Mouse (Mus musculus): ENCODE data around the gene Gm11563. TPM values are rescaled to one million over a fixed set of nuclear protein-coding genes. Genes with fewer than 3 reads are reported as not detected.

The Gm11563 gene
- polyA plus RNA-seq (2017; shearing (Covaris generic)): not detected

GRCm38 (mm10) chr11:99658467-99659010 is at the start of gene Gm11563:
Gm11563 (minus strand) TSS chr11:99658960.

GRCm38 (mm10) chr11:99690463-99690862 is 31.7 kb upstream of the Gm11563 start, which contains the start of gene Gm14190:
Gm14190 (minus strand) TSS chr11:99690740.

GRCm38 (mm10) chr11:99665860-99666259 is 7.1 kb upstream of the Gm11563 start, which contains the start of gene Krtap4-6:
Krtap4-6 (minus strand) TSS chr11:99665960.

GRCm38 (mm10) chr11:99650136-99650535 is 8.6 kb downstream of the Gm11563 start, which contains the start of gene Gm11555:
Gm11555 (minus strand) TSS chr11:99650236.

GRCm38 (mm10) chr11:99643635-99644139 is 15.1 kb downstream of the Gm11563 start, which contains the start of gene Krtap4-7:
Krtap4-7 (minus strand) TSS chr11:99644089.

GRCm38 (mm10) chr11:99634653-99635134 is 24.1 kb downstream of the Gm11563 start, which contains the start of gene Krtap4-2:
Krtap4-2 (minus strand) TSS chr11:99635084.

GRCm38 (mm10) chr11:99628138-99628537 is 30.6 kb downstream of the Gm11563 start, which contains the start of gene Krtap4-1:
Krtap4-1 (minus strand) TSS chr11:99628238.

GRCm38 (mm10) chr11:99620335-99620734 is 38.4 kb downstream of the Gm11563 start, which contains the start of gene Gm11562:
Gm11562 (minus strand) TSS chr11:99620435.

GRCm38 (mm10) chr11:99614796-99615363 is 43.9 kb downstream of the Gm11563 start, which contains the start of gene Krtap2-4:
Krtap2-4 (minus strand) TSS chr11:99614846.

GRCm38 (mm10) chr11:99610089-99610488 is 48.7 kb downstream of the Gm11563 start, which contains the start of gene Gm11937:
Gm11937 (minus strand) TSS chr11:99610189.

Other genes with a start within 250 kb of the Gm11563 start
- gene Krt12, start 236.7 kb downstream of the Gm11563 start, polyA plus RNA-seq (2017; shearing (Covaris generic)): not detected
- 0.26 TPM for gene Krt20, start 220.8 kb downstream of the Gm11563 start, polyA plus RNA-seq (2017; shearing (Covaris generic))
- not detected for gene Krt23, start 165.8 kb downstream of the Gm11563 start, polyA plus RNA-seq (2017; shearing (Covaris generic))
- gene Krt39, start 137.6 kb downstream of the Gm11563 start, polyA plus RNA-seq (2017; shearing (Covaris generic)): not detected
- not detected for gene Krt40, start 115.8 kb downstream of the Gm11563 start, polyA plus RNA-seq (2017; shearing (Covaris generic))
- not detected for gene Krtap3-3, start 108.1 kb downstream of the Gm11563 start, polyA plus RNA-seq (2017; shearing (Covaris generic))
- gene Krtap3-2, start 102.1 kb downstream of the Gm11563 start, polyA plus RNA-seq (2017; shearing (Covaris generic)): 0.74 TPM
- gene Gm11939, start 99.5 kb downstream of the Gm11563 start, polyA plus RNA-seq (2017; shearing (Covaris generic)): not detected
- not detected for gene Krtap3-1, start 92.3 kb downstream of the Gm11563 start, polyA plus RNA-seq (2017; shearing (Covaris generic))
- not detected for gene Krtap1-5, start 77.9 kb downstream of the Gm11563 start, polyA plus RNA-seq (2017; shearing (Covaris generic))
- gene Krtap1-4, start 75.3 kb downstream of the Gm11563 start, polyA plus RNA-seq (2017; shearing (Covaris generic)): 0.90 TPM
- not detected for gene Krtap1-3, start 67.6 kb downstream of the Gm11563 start, polyA plus RNA-seq (2017; shearing (Covaris generic))
- gene Krtap9-3, start 60.9 kb downstream of the Gm11563 start, polyA plus RNA-seq (2017; shearing (Covaris generic)): not detected
- not detected for gene Gm11938, start 55.7 kb downstream of the Gm11563 start, polyA plus RNA-seq (2017; shearing (Covaris generic))
- not detected for gene Gm11937, start 48.8 kb downstream of the Gm11563 start, polyA plus RNA-seq (2017; shearing (Covaris generic))
- not detected for gene Krtap2-4, start 44.1 kb downstream of the Gm11563 start, polyA plus RNA-seq (2017; shearing (Covaris generic))
- not detected for gene Gm11562, start 38.5 kb downstream of the Gm11563 start, polyA plus RNA-seq (2017; shearing (Covaris generic))
- gene Krtap4-1, start 30.7 kb downstream of the Gm11563 start, polyA plus RNA-seq (2017; shearing (Covaris generic)): not detected
- gene Krtap4-2, start 23.9 kb downstream of the Gm11563 start, polyA plus RNA-seq (2017; shearing (Covaris generic)): not detected
- gene Krtap4-7, start 14.9 kb downstream of the Gm11563 start, polyA plus RNA-seq (2017; shearing (Covaris generic)): not detected
- not detected for gene Gm11555, start 8.7 kb downstream of the Gm11563 start, polyA plus RNA-seq (2017; shearing (Covaris generic))
- gene Krtap4-6, start 7.0 kb upstream of the Gm11563 start, polyA plus RNA-seq (2017; shearing (Covaris generic)): not detected
- not detected for gene Gm14190, start 31.8 kb upstream of the Gm11563 start, polyA plus RNA-seq (2017; shearing (Covaris generic))
- gene Gm14180, start 75.3 kb upstream of the Gm11563 start, polyA plus RNA-seq (2017; shearing (Covaris generic)): not detected
- gene Gm11595, start 114.0 kb upstream of the Gm11563 start, polyA plus RNA-seq (2017; shearing (Covaris generic)): not detected
- gene Krtap4-8, start 121.7 kb upstream of the Gm11563 start, polyA plus RNA-seq (2017; shearing (Covaris generic)): not detected
- not detected for gene Krtap4-9, start 126.2 kb upstream of the Gm11563 start, polyA plus RNA-seq (2017; shearing (Covaris generic))
- not detected for gene Gm11596, start 134.5 kb upstream of the Gm11563 start, polyA plus RNA-seq (2017; shearing (Covaris generic))
- not detected for gene Gm11569, start 140.0 kb upstream of the Gm11563 start, polyA plus RNA-seq (2017; shearing (Covaris generic))
- gene Gm11554, start 145.5 kb upstream of the Gm11563 start, polyA plus RNA-seq (2017; shearing (Covaris generic)): not detected
- gene Krtap4-13, start 150.9 kb upstream of the Gm11563 start, polyA plus RNA-seq (2017; shearing (Covaris generic)): not detected
- gene Gm11564, start 156.7 kb upstream of the Gm11563 start, polyA plus RNA-seq (2017; shearing (Covaris generic)): not detected
- gene 2300003K06Rik, start 179.1 kb upstream of the Gm11563 start, polyA plus RNA-seq (2017; shearing (Covaris generic)): not detected
- not detected for gene Krtap4-16, start 192.6 kb upstream of the Gm11563 start, polyA plus RNA-seq (2017; shearing (Covaris generic))
- gene Gm11568, start 199.0 kb upstream of the Gm11563 start, polyA plus RNA-seq (2017; shearing (Covaris generic)): not detected
- gene Gm11559, start 205.5 kb upstream of the Gm11563 start, polyA plus RNA-seq (2017; shearing (Covaris generic)): not detected
- not detected for gene Krtap9-1, start 214.4 kb upstream of the Gm11563 start, polyA plus RNA-seq (2017; shearing (Covaris generic))
- gene Gm11567, start 220.2 kb upstream of the Gm11563 start, polyA plus RNA-seq (2017; shearing (Covaris generic)): not detected
- not detected for gene Krtap31-1, start 249.0 kb upstream of the Gm11563 start, polyA plus RNA-seq (2017; shearing (Covaris generic))

All from effector memory CD4-positive, alpha-beta T cell, adult 7 months (primary cell).